Mouse (Mus musculus) stomach, embryonic 15.5 days (tissue): ENCODE results near the gene Sf3a1. TPM values are rescaled to one million over a fixed set of nuclear protein-coding genes. Genes with fewer than 3 reads are reported as not detected.
"Not testable (repeated sequence)": the region's sequence is repeated elsewhere in the genome, so short reads cannot be mapped to it uniquely, and the experiment has no call there.

Source experiments
- ATAC-seq: fragments of 200-750 bp; cut with Nextera tagmentation; 2 replicates; pipeline ENCODE4 v1.8.0; 2017; ENCODE audit warnings: low read depth, moderate number of reproducible peaks, moderate TSS enrichment; ENCODE audit not compliant: insufficient read depth, low FRiP score
- H3K27ac ChIP-seq: fragments of 300-500 bp; sonication (generic); 2 replicates; pipeline ENCODE4 v1.5.1; 2015; ENCODE audit warnings: mild to moderate bottlenecking, inconsistent platforms
- H3K27me3 ChIP-seq: fragments of 300-500 bp; sonication (generic); replicated peaks from 2 replicates; pipeline ENCODE4 v1.6.1; 2015; ENCODE audit warnings: inconsistent platforms
- H3K36me3 ChIP-seq: fragments of 300-500 bp; sonication (generic); 2 replicates; pipeline ENCODE4 v1.6.1; 2015; ENCODE audit warnings: inconsistent platforms
- H3K4me1 ChIP-seq: fragments of 300-500 bp; sonication (generic); 2 replicates; pipeline ENCODE4 v1.6.1; 2015; ENCODE audit warnings: inconsistent platforms
- H3K4me2 ChIP-seq: fragments of 300-500 bp; sonication (generic); 2 replicates; pipeline ENCODE4 v1.6.1; 2015; ENCODE audit warnings: mild to moderate bottlenecking, inconsistent platforms
- H3K4me3 ChIP-seq: fragments of 300-500 bp; sonication (generic); replicated peaks from 2 replicates; pipeline ENCODE4 v1.5.1; 2015; ENCODE audit warnings: inconsistent platforms
- H3K9ac ChIP-seq: fragments of 300-500 bp; sonication (generic); 2 replicates; pipeline ENCODE4 v1.6.1; 2015; ENCODE audit warnings: inconsistent platforms
- H3K9me3 ChIP-seq: fragments of 300-500 bp; sonication (generic); 2 replicates; pipeline ENCODE4 v1.6.1; 2016; ENCODE audit warnings: inconsistent platforms
- WGBS: fragments of 180-500 bp; shearing (Covaris S2); methylation state at CpG from one replicate; pipeline ENCODE4 v1.1.7; 2015; 5-methylcytosine and 5-hydroxymethylcytosine counted together
- polyA plus RNA-seq: library from polyadenylated mRNA; unstranded; fragments of >200 nt; fragmentation: Nextera tagmentation; extraction: Ambion mirVana; gene quantifications from 2 replicates; pipeline ENCODE4 v1.2.1, GENCODE M21; 2015

The Sf3a1 gene
- polyA plus RNA-seq, result 39.2 and 44.2 TPM in 2 replicates

DNA sequence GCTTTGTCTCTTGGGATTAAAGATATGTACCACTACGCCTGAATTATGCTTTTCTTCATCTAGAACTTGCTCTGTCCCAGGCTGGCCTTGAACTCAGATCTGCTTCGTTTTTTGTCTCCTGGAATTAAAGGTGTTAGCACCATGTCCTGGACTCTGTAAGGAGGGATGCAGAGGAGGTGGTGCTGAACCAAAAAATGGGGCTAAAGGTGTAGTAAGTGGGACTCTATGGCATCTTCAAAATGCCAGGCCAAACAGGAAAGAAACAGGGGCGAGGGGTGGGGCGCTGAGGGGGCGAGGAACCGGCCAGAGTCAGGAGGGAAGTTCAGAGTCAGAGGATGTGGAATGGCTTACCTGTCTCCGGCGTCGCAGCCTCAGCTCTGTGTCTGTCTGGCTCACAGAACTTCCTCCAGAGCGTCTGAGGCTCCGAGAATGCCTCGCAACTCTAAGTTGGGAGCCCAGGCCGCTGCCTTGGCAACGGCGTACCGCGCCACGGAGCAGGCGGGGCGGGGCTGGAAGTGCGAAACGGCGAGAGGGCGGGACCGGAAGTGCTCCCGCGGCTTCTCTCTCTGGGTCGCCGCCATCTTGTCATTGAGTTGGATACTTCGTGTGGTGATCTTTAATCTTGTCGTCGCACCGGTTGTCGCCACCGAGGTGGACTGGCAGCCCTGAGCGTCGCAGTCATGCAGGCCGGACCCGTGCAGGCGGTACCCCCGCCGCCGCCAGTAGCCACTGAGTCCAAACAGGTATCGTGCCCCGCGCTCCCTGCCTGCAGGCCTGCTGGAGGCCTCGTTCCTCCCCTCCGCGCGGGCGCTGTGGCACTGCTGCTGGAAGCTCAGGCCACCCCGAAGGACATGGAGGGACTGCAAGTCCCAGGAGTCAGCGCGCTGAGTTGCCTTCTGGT lies at the start of gene Sf3a1, which contains the start of gene Ccdc157:
TSS of gene Sf3a1 (plus strand) at position 543 of the 901 bp plus-strand sequence.
TSS of gene Ccdc157 (minus strand) at position 486 of the 901 bp plus-strand sequence.
- 2% methylated on average over 54 of the region's 54 CpGs for WGBS
- Histone ChIP-seq H3K9me3 (no peaks in the 10 kb centered on the region), H3K4me2 (peak within 1 kb of the TSS; percentile 81), H3K4me1 (peaks cover 20% of the 10 kb centered on the region), H3K27ac (peak within 1 kb of the TSS; percentile 74), H3K4me3 (peak within 1 kb of the TSS; percentile 84), H3K36me3 (peaks cover 13% of the 10 kb centered on the region), H3K27me3 (no peaks in the 10 kb centered on the region), H3K9ac (peak within 1 kb of the TSS; percentile 81)
- ATAC-seq, result peak; percentile 96

DNA sequence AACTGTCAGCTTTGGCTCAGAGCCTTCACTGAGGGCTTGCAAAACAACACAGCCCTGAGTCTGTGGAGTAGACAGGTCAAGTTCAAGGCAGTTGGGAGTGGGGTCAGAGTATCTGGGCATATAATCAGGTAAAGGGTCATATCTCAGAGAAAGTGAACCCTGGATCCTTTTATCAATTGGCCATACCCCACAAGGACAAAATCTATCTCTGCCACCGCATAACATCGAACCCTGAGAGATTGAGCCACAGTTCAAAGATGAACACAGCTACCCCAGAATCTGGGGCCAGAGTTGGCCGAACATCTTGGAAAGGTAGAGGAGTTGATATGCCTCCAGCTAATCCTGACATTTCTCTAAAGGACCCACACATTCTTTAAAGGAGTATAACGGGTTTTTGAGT lies 48.1 kb upstream of the Sf3a1 start:
- no peaks in the 10 kb centered on the region for H3K27me3 ChIP-seq
- H3K9ac ChIP-seq, result no peak overlapping the region
- H3K9me3 ChIP-seq, result no peaks in the 10 kb centered on the region
- H3K4me1 ChIP-seq, result no peaks in the 10 kb centered on the region
- H3K4me2 ChIP-seq, result no peak overlapping the region
- H3K4me3 ChIP-seq, result no peak overlapping the region
- H3K27ac ChIP-seq, result no peak overlapping the region
- ATAC-seq, result no peak
- WGBS, result 80% methylated on average over 4 of the region's 4 CpGs
- H3K36me3 ChIP-seq, result no peaks in the 10 kb centered on the region

DNA sequence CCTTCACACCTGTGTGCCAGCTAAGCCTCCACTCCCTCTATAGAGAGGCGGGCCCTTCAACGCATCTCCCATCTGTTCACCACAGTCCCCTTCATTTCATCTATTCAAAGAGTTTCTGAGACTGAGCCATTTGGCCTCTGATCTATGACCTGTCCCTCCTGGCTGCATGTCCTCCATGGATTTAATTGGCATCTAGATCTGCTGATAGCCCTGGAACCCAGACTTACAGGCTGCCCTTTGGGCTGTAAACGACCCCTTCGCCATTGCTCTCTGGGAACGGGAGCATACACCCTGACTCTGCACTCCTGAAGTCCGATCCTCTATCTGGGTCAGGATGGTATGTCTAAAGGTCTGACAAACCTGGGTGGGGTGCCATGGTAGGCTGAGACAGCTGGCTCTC lies 47.3 kb upstream of the Sf3a1 start:
- H3K4me3 ChIP-seq, result no peak overlapping the region

DNA sequence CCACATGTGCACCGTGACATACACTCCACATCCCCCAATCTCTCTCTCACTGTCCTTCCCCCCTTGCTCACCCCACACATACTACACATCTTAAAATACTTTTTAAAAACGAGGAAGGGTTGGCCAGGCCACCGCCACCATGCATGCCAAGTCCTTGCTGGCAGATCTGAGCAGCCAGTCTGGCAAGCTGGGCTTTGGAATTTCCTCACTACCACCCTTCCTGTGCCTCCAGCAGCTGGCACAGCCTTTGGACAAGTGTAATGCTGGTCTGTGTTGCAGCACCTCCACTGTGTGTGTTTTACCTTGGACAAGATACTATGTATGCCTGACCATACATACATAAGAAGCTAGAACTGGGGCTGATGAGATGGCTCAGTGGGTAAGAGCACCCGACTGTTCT lies 46.7 kb upstream of the Sf3a1 start:
- Histone ChIP-seq H3K27me3 (peaks cover 9% of the 10 kb centered on the region; the same call in 1 of the 2 replicates), H3K4me3 (no peak overlapping the region), H3K27ac (no peak overlapping the region), H3K9ac (no peak overlapping the region), H3K4me2 (no peak overlapping the region), H3K4me1 (peaks cover 9% of the 10 kb centered on the region), H3K9me3 (no peaks in the 10 kb centered on the region), H3K36me3 (no peaks in the 10 kb centered on the region)
- no peak for ATAC-seq
- 79% methylated on average over 4 of the region's 4 CpGs for WGBS

More for the DNA sequence above, 47.3 kb upstream of the Sf3a1 start:
- ATAC-seq, result no peak
- Histone ChIP-seq H3K27ac (no peak overlapping the region), H3K27me3 (0 out of 2 replicates have a peak, but pooled peaks cover 3% of the 10 kb centered on the region), H3K4me1 (peaks cover 3% of the 10 kb centered on the region), H3K36me3 (no peaks in the 10 kb centered on the region), H3K4me2 (no peak overlapping the region), H3K9me3 (no peaks in the 10 kb centered on the region), H3K9ac (no peak overlapping the region)
- 77% methylated on average over 6 of the region's 6 CpGs for WGBS

DNA sequence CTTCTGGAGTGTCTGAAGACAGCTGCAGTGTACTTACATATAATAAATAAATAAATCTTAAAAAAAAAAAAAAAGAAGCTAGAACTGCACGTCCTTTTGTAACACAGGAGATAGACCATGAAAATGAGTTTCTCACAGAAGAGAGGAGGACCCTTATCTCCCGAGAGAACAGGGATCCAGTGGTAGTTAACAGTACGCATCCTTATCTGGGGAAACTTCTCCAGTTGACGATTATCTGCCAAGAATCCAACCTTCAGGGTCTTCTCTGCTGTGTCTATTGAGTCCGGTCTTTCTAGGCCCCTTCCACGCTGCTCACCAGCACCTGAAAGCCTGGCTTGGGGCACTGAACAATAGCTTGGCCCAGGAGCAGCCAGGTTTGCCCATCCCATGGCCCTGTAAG lies 46.2 kb upstream of the Sf3a1 start:
- no peak overlapping the region for H3K4me2 ChIP-seq
- no peaks in the 10 kb centered on the region for H3K9me3 ChIP-seq
- H3K9ac ChIP-seq, result no peak overlapping the region
- H3K36me3 ChIP-seq, result no peaks in the 10 kb centered on the region
- H3K4me1 ChIP-seq, result peaks cover 13% of the 10 kb centered on the region
- ATAC-seq, result no peak
- 75% methylated on average over 6 of the region's 6 CpGs for WGBS
- H3K4me3 ChIP-seq, result no peak overlapping the region
- H3K27me3 ChIP-seq, result peaks cover 9% of the 10 kb centered on the region; the same call in 1 of the 2 replicates
- H3K27ac ChIP-seq, result no peak overlapping the region

DNA sequence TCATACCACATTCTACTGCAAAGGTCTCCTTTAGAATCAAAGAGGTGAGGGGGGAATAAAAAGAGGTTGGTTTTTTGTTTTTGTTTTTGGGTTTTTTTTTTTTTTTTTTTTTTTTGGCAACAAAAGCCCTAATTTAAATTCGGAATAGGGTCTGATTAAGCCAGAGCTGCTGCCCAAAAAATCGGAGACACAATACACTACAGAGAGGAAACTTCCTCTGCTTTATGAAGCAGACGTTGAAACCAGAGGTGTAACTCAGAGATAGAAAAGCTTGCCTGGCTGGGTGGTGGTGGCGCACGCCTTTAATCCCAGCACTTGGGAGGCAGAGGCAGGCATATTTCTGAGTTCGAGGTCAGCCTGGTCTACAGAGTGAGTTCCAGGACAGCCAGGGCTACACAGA lies 45.6 kb upstream of the Sf3a1 start:
- not testable (repeated sequence) for H3K36me3 ChIP-seq, H3K4me2 ChIP-seq, H3K27ac ChIP-seq, H3K27me3 ChIP-seq, H3K9me3 ChIP-seq, ATAC-seq, H3K4me3 ChIP-seq, H3K9ac ChIP-seq
- peaks cover 14% of the 10 kb centered on the region for H3K4me1 ChIP-seq
- 72% methylated on average over 6 of the region's 6 CpGs for WGBS

DNA sequence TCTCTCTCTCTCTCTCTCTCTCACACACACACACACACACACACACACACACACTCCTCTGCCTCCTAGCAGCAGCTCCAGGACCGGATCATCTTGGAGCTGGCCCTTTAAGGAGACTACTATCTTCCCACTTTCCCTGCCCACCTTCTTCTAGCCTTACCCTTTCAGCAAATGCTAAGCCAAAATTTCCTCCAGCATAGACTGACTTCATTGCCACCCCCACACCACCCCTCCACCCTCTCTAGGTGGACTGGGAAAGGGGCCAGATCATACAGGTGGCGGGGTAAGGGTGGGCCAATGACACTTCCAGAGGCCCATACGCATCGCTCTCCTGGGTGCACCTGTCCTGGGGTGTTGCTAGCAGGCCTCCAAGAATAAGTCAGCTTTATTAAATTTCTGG lies 44.7 kb upstream of the Sf3a1 start:
- Histone ChIP-seq H3K4me3 (no peak overlapping the region), H3K9me3 (no peaks in the 10 kb centered on the region)
- ATAC-seq, result no peak

DNA sequence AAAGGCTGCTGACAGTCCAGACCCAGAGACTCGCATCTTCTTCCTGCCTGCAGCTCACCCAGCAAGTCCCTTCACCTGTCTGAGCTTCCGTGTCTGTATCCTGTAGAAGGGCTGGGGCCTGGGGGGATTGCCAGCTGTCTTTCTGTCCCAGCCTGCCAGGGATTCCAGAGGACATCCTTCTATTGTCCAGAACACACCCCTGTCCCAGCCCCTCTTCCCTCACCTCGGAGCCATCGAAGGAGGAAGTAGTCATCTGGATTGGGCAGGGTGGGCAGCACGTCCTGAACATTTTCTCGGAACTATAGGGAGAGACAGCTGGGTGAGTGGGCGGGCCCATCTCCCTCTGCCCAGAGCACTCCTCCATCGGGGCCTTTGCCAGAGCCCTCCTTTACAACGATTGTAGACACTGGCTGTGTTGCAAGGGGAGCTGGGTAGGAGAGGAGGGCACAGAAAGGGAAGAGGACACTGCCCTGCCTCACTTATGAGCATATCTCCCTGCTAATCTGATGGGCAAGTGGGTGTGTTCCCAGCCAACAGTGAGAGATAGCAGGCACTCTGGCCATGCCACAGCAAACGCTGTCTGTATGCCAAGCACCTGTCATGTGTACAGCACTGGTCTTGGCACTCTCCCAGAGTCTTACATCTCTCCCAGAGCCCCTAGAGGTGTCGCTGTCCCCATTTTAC lies 43.5 kb upstream of the Sf3a1 start:
- Histone ChIP-seq H3K4me1 (peaks cover 14% of the 10 kb centered on the region), H3K36me3 (no peaks in the 10 kb centered on the region), H3K4me3 (no peak overlapping the region), H3K4me2 (no peak overlapping the region), H3K9ac (no peak overlapping the region), H3K9me3 (no peaks in the 10 kb centered on the region), H3K27me3 (peaks cover 14% of the 10 kb centered on the region), H3K27ac (no peak overlapping the region)
- WGBS, result 56% methylated on average over 11 of the region's 11 CpGs
- ATAC-seq, result peak; percentile 28; the same call in 1 of the 2 replicates

More for the DNA sequence above, 44.7 kb upstream of the Sf3a1 start:
- Histone ChIP-seq H3K36me3 (no peaks in the 10 kb centered on the region), H3K4me2 (no peak overlapping the region), H3K9ac (no peak overlapping the region), H3K27ac (no peak overlapping the region), H3K27me3 (peaks cover 14% of the 10 kb centered on the region), H3K4me1 (peaks cover 14% of the 10 kb centered on the region)
- WGBS, result 87% methylated on average over 4 of the region's 4 CpGs

DNA sequence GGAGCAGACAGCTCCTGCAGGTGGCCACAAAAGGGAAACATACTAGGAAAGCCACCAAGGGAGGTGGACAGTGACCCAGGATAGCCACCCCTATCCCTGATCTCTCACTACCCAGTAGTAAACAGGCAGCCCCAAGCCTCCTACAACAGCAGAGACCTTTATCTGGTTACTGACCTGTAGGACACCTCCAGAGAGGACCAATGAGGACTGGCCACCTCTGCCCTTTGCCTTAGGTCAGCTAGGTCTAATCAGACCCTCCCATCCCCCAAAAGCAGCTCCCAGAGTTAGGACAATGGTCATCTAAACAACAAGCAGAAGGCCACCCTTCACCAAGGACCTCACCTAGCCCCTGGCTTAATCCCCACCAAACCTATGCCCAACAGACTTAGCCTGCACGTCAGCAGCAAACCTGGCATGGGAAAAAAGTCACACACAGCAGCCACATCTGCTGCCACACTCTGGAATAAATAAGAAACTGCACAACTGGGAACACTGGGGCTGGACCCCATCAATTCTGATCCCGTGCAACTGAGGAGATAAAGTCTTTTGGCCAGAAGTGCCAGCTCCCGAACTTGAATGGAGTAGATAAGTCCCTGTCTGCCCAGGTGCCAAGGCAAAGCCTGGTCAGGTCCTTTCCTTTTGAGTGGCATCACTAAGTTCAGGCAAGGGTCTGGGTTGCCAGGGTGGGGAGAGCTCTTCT lies 42.6 kb upstream of the Sf3a1 start:
- Histone ChIP-seq H3K9me3 (no peaks in the 10 kb centered on the region), H3K4me2 (peak overlapping the region; percentile 97), H3K36me3 (no peaks in the 10 kb centered on the region), H3K4me1 (peaks cover 14% of the 10 kb centered on the region), H3K4me3 (peak overlapping the region; percentile 53), H3K27ac (no peak overlapping the region), H3K27me3 (peaks cover 14% of the 10 kb centered on the region), H3K9ac (no peak overlapping the region)
- WGBS, result 24% methylated on average over 3 of the region's 3 CpGs
- ATAC-seq, result no peak

DNA sequence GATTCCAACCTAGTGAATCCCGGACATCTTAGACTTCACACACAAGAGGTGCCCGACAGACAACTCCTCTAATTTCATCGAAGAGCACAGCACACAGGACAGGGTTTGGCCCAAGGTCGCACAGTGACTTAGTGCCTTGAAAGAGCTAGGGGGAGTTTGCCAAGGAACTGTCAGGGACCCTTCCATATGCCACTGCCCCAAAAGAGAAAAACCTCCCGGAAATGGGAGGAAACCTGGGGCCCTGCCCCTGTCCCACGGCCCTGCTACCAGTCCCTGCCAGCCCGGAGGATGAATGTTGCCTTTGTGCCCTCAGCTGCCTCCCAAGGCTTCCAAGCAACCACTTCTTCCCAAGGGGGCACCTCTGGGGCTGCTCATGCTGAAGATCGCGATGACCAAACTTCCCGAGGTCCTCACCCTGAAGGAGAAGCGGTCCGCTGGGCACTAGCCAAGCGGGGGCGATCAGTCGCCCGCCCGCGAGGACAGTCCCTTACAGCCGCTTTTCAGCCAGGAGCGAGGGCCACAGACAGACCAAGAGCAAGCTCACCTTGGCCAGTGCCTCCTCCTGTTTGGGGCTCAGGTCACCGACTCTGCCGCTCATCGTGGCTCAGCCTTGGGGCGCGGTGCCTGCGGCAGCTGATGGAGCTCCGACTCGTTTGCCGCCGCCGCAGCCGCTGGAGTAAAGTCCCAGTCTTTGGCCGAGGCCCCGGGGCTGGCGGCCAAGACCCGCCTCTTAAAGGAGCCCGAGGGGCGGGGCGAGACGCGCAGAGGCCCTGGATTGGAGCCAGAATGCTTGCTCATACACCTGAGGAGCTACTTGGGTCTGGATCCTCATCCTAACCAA lies 41.8 kb upstream of the Sf3a1 start:
- peak overlapping the region; percentile 97 for H3K4me2 ChIP-seq
- peak; percentile 49 for ATAC-seq
- WGBS, result 2% methylated on average over 41 of the region's 41 CpGs
- no peaks in the 10 kb centered on the region for H3K36me3 ChIP-seq
- H3K9ac ChIP-seq, result peak overlapping the region; percentile 38; the same call in 1 of the 2 replicates
- H3K9me3 ChIP-seq, result no peaks in the 10 kb centered on the region
- H3K4me1 ChIP-seq, result peaks cover 14% of the 10 kb centered on the region
- peak overlapping the region; percentile 53 for H3K4me3 ChIP-seq
- peaks cover 14% of the 10 kb centered on the region for H3K27me3 ChIP-seq
- no peak overlapping the region for H3K27ac ChIP-seq

DNA sequence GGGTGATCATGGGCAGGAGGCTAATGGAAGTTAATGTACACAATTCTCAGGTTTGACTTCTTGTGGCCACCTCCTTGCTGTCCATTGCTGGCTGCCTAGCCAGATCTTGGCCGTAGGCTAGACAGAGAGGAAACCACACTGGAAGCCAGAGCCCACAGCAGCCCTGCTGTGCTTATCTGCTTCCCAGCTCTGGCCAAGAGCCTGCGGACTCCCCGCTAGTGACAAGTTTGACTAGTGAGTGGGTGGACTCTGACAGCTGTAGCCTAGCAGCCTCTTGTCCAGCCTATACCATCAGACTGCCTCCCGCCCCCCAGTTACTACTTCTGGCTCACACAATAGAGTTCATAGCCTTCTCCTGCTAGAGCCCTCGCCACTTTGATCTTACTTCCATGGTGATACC lies 40.5 kb upstream of the Sf3a1 start:
- H3K9me3 ChIP-seq, result no peaks in the 10 kb centered on the region
- H3K4me1 ChIP-seq, result peaks cover 14% of the 10 kb centered on the region
- no peaks in the 10 kb centered on the region for H3K36me3 ChIP-seq
- H3K27me3 ChIP-seq, result peaks cover 14% of the 10 kb centered on the region
- no peak overlapping the region for H3K27ac ChIP-seq
- no peak overlapping the region for H3K9ac ChIP-seq
- H3K4me2 ChIP-seq, result no peak overlapping the region
- no peak overlapping the region for H3K4me3 ChIP-seq
- 66% methylated on average over 5 of the region's 5 CpGs for WGBS
- ATAC-seq, result no peak
